Mouse (Mus musculus) myocyte (in vitro differentiated cells): ENCODE results near the gene Spdye4b.

Experiments used
- E2F4 ChIP-seq: IDR thresholded peaks from one replicate; pipeline ENCODE4 v1.6.1; 2011; ENCODE audit warnings: mild to moderate bottlenecking, control low read depth, moderate library complexity; ENCODE audit not compliant: insufficient read depth
- MAX ChIP-seq: IDR thresholded peaks from one replicate; pipeline ENCODE4 v1.6.1; 2011; ENCODE audit warnings: low read depth, mild to moderate bottlenecking, control low read depth
- MYOD1 ChIP-seq, 3 experiments: IDR thresholded peaks; one replicate each; pipeline ENCODE4 v1.6.1; 2011; ENCODE audit warnings: control low read depth in 2 of 3, low read depth in 2 of 3, mild to moderate bottlenecking in 2 of 3, moderate library complexity in 1 of 3; ENCODE audit not compliant: insufficient read length in 2 of 3, control insufficient read depth in 1 of 3
- POLR2A ChIP-seq: IDR thresholded peaks from one replicate; pipeline ENCODE4 v1.6.1; 2011; ENCODE audit warnings: low read depth, mild to moderate bottlenecking, control low read depth, moderate library complexity; ENCODE audit not compliant: insufficient read length
- POLR2AphosphoS2 ChIP-seq: IDR thresholded peaks from one replicate; pipeline ENCODE4 v1.6.1; 2011; ENCODE audit warnings: low read depth, control low read depth; ENCODE audit not compliant: insufficient read length

- TF ChIP-seq POLR2A, result no peak
- TF ChIP-seq E2F4, result no peak
- no peak for TF ChIP-seq POLR2AphosphoS2
- TF ChIP-seq MYOD1 (IDR thresholded peaks at IDR 0.05; ENCODE audit: control insufficient read depth in 1 of 3, insufficient read length in 2 of 3, low read depth in 2 of 3), result no peak
- no peak for TF ChIP-seq MAX
Observed at GRCm38 (mm10) chr5:143155534-143155933, 25.3 kb upstream of the Spdye4b start.
